In the genomic region with DNA sequence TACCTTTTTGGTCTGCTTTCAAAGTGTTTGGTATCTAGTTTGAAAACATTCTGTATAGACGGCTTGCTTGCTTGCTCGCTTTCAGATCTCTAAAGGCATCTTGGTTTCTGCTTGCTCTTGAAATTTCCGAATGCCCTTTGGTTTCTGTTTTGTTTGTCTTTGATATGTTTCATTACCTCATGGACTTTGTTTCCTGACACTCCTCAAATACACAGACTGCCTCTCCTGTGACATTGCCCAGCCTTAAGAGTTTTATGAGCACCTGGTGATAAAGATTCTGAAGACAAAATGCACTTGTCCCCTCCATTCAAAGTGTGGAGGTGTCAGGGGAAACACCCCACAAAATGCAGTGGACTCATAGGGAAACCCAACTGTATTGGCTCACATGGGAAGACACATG, we compare ENCODE assay signal across 30 mouse cellular contexts. TPM values are rescaled to one million over a fixed set of nuclear protein-coding genes. Genes with fewer than 3 reads are reported as not detected.
A peak's percentile ranks its signal among the peaks of the same experiment; 100 is the strongest.
DNase-seq lines count a peak whose midpoint lies in the region; ATAC-seq and TF ChIP-seq lines count a peak whose summit lies in the region.
"Had no signal": no experiment of that assay in that cellular context is flagged by ENCODE, and none has a peak within 500 bp of the region (broad histone marks: within the 10 kb centered on the region; RNA-seq: fewer than 3 reads in every experiment).

No protein-coding gene starts in this region.

- 29% methylated on average over 3 of the region's 3 CpGs for WGBS in kidney, adult 2 months
- 37% methylated on average over 3 of the region's 3 CpGs for WGBS in kidney, embryonic 16.5 days
- WGBS in intestine, embryonic 14.5 days: 58% methylated on average over 3 of the region's 3 CpGs
- 41% methylated on average over 3 of the region's 3 CpGs for WGBS in intestine, embryonic 16.5 days
- WGBS in stomach, embryonic 16.5 days: 44% methylated on average over 3 of the region's 3 CpGs

- H3K4me2 ChIP-seq in kidney, embryonic 16.5 days (replicated peaks; ENCODE audit: low read depth, low read length): no peak overlapping the region
- peak overlapping the region; percentile 26 for H3K4me2 ChIP-seq in intestine, embryonic 14.5 days (ENCODE audit: low read length)
- peak overlapping the region; percentile 27; the same call in 1 of the 2 replicates for H3K4me2 ChIP-seq in intestine, embryonic 16.5 days (ENCODE audit: low read depth, low read length)
- no peak overlapping the region for H3K4me2 ChIP-seq in stomach, embryonic 16.5 days (ENCODE audit: low read depth, low read length)
- H3K4me2 ChIP-seq: embryonic facial prominence, embryonic 13.5 days; hindbrain, embryonic 12.5 days; kidney, embryonic 15.5 days; liver, embryonic 11.5 days; midbrain, embryonic 12.5 days; neural tube, embryonic 13.5 days had no signal

- peak; percentile 77 for DNase-seq in kidney, adult 2 months
- no peak for DNase-seq in intestine, embryonic 14.5 days (ENCODE audit: low spot score)
- DNase-seq: adrenal gland, postnatal 25 days; cerebellum, adult 18-20 months; cerebellum, postnatal 10 days; gastrocnemius, adult 2 months; gastrocnemius, postnatal 36 days; layer of hippocampus, adult 9-11 months; lung, adult 18-20 months; lung, postnatal 4 days; right cerebral cortex, postnatal 4 days; thymus, adult 18-20 months; thymus, postnatal 36 days had no signal

- TF ChIP-seq CTCF in kidney, adult 2 months (conservative IDR thresholded peaks at IDR 0.05; ENCODE audit: insufficient read depth, insufficient read length, low read depth, low read length): no peak

- no peak for ATAC-seq in kidney, embryonic 16.5 days (ENCODE audit: low FRiP score, low TSS enrichment)
- ATAC-seq in intestine, embryonic 14.5 days (replicated peaks; ENCODE audit: low FRiP score, low TSS enrichment, low read depth): peak; percentile 83
- peak; percentile 82 for ATAC-seq in intestine, embryonic 16.5 days
- peak; percentile 56; the same call in 1 of the 2 replicates for ATAC-seq in stomach, embryonic 16.5 days (ENCODE audit: insufficient read depth, low FRiP score)
- no peak for ATAC-seq in granulocyte monocyte progenitor cell, adult 5-6 weeks (replicated peaks; ENCODE audit: poor library complexity, severe bottlenecking)
- ATAC-seq in inflammation-experienced regulatory T-cells, adult 6 months: no peak
- ATAC-seq: CD4-positive, CD25-positive, alpha-beta regulatory T cell, adult 4 months; forebrain, embryonic 16.5 days; hindbrain, postnatal 0 days; lung, postnatal 0 days had no signal

- no peaks in the 10 kb centered on the region for H3K27me3 ChIP-seq in kidney, adult 2 months (replicated peaks; ENCODE audit: control insufficient read depth, insufficient read depth, low read length)
- no peaks in the 10 kb centered on the region for H3K27me3 ChIP-seq in kidney, embryonic 16.5 days (ENCODE audit: insufficient read depth, low read length)
- H3K27me3 ChIP-seq in intestine, embryonic 14.5 days (replicated peaks; ENCODE audit: control insufficient read depth, insufficient read depth, low read length): no peaks in the 10 kb centered on the region
- no peaks in the 10 kb centered on the region; the same call in 1 of the 2 replicates for H3K27me3 ChIP-seq in intestine, embryonic 16.5 days (replicated peaks; ENCODE audit: control insufficient read depth, insufficient read depth, low read length)
- no peaks in the 10 kb centered on the region for H3K27me3 ChIP-seq in stomach, embryonic 16.5 days (ENCODE audit: control insufficient read depth, insufficient read depth, low read length)
- H3K27me3 ChIP-seq: embryonic facial prominence, embryonic 13.5 days; hindbrain, embryonic 12.5 days; kidney, embryonic 15.5 days; midbrain, embryonic 12.5 days; neural tube, embryonic 13.5 days had no signal

- H3K36me3 ChIP-seq in kidney, adult 2 months (ENCODE audit: control insufficient read depth, insufficient read depth, low read length): no peaks in the 10 kb centered on the region
- no peaks in the 10 kb centered on the region for H3K36me3 ChIP-seq in kidney, embryonic 16.5 days (ENCODE audit: insufficient read depth, low read length)
- H3K36me3 ChIP-seq in intestine, embryonic 14.5 days (ENCODE audit: control insufficient read depth, insufficient read depth, low read length): no peaks in the 10 kb centered on the region
- no peaks in the 10 kb centered on the region for H3K36me3 ChIP-seq in intestine, embryonic 16.5 days (ENCODE audit: control insufficient read depth, insufficient read depth, low read length)
- no peaks in the 10 kb centered on the region for H3K36me3 ChIP-seq in stomach, embryonic 16.5 days (ENCODE audit: control insufficient read depth, insufficient read depth, low read length)
- H3K36me3 ChIP-seq: embryonic facial prominence, embryonic 13.5 days; hindbrain, embryonic 12.5 days; kidney, embryonic 15.5 days; midbrain, embryonic 12.5 days; neural tube, embryonic 13.5 days had no signal

- no peaks in the 10 kb centered on the region for H3K9me3 ChIP-seq in kidney, embryonic 16.5 days (ENCODE audit: low read length)
- H3K9me3 ChIP-seq in intestine, embryonic 14.5 days (ENCODE audit: control insufficient read depth, low read length): no peaks in the 10 kb centered on the region
- no peaks in the 10 kb centered on the region for H3K9me3 ChIP-seq in intestine, embryonic 16.5 days (ENCODE audit: control insufficient read depth, low read length)
- no peaks in the 10 kb centered on the region for H3K9me3 ChIP-seq in stomach, embryonic 16.5 days (replicated peaks; ENCODE audit: control insufficient read depth, low read length)
- H3K9me3 ChIP-seq: embryonic facial prominence, embryonic 13.5 days; hindbrain, embryonic 12.5 days; kidney, embryonic 15.5 days; megakaryocyte, embryonic 14.5 days; midbrain, embryonic 12.5 days; neural tube, embryonic 13.5 days had no signal

- H3K27ac ChIP-seq in kidney, adult 2 months (ENCODE audit: insufficient read depth, low read depth, low read length): peak overlapping the region; percentile 92
- no peak overlapping the region for H3K27ac ChIP-seq in kidney, embryonic 16.5 days (ENCODE audit: low read length)
- H3K27ac ChIP-seq in intestine, embryonic 14.5 days (ENCODE audit: low read depth): no peak overlapping the region
- no peak overlapping the region for H3K27ac ChIP-seq in intestine, embryonic 16.5 days (ENCODE audit: low read length)
- H3K27ac ChIP-seq in stomach, embryonic 16.5 days (ENCODE audit: low read length): peak overlapping the region; percentile 60; the same call in 1 of the 2 replicates
- H3K27ac ChIP-seq: embryonic facial prominence, embryonic 13.5 days; gastrocnemius, adult 2 months; heart, adult 2 months; hindbrain, embryonic 12.5 days; hindbrain, postnatal 0 days; kidney, embryonic 15.5 days; midbrain, embryonic 12.5 days; neural tube, embryonic 13.5 days had no signal

- H3K4me3 ChIP-seq in kidney, adult 2 months (ENCODE audit: insufficient read depth, low read depth, low read length): no peak overlapping the region
- H3K4me3 ChIP-seq in kidney, embryonic 16.5 days (ENCODE audit: low read length): no peak overlapping the region
- no peak overlapping the region for H3K4me3 ChIP-seq in intestine, embryonic 14.5 days (ENCODE audit: low read depth, low read length)
- H3K4me3 ChIP-seq in intestine, embryonic 16.5 days (ENCODE audit: low read length): no peak overlapping the region
- no peak overlapping the region for H3K4me3 ChIP-seq in stomach, embryonic 16.5 days (replicated peaks; ENCODE audit: low read length)
- H3K4me3 ChIP-seq: embryonic facial prominence, embryonic 13.5 days; gastrocnemius, adult 2 months; heart, adult 2 months; hindbrain, embryonic 12.5 days; kidney, embryonic 15.5 days; megakaryocyte, embryonic 14.5 days; midbrain, embryonic 12.5 days; neural tube, embryonic 13.5 days had no signal

- no peak overlapping the region for H3K9ac ChIP-seq in kidney, embryonic 16.5 days (replicated peaks; ENCODE audit: low read length)
- H3K9ac ChIP-seq in intestine, embryonic 14.5 days (ENCODE audit: low read length): no peak overlapping the region
- H3K9ac ChIP-seq in intestine, embryonic 16.5 days (ENCODE audit: low read depth, low read length): no peak overlapping the region
- H3K9ac ChIP-seq in stomach, embryonic 16.5 days (ENCODE audit: low read length): no peak overlapping the region
- H3K9ac ChIP-seq: embryonic facial prominence, embryonic 13.5 days; hindbrain, embryonic 12.5 days; kidney, embryonic 15.5 days; midbrain, embryonic 12.5 days; neural tube, embryonic 13.5 days had no signal

- TF ChIP-seq POLR2A in kidney, adult 2 months (IDR thresholded peaks at IDR 0.05; ENCODE audit: low read depth, low read length): no peak

- peaks cover 11% of the 10 kb centered on the region; the same call in 1 of the 2 replicates for H3K4me1 ChIP-seq in kidney, adult 2 months (ENCODE audit: control insufficient read depth, insufficient read depth, low read length)
- 0 out of 2 replicates have a peak, but pooled peaks cover 9% of the 10 kb centered on the region for H3K4me1 ChIP-seq in kidney, embryonic 16.5 days (ENCODE audit: insufficient read depth, low read length)
- H3K4me1 ChIP-seq in intestine, embryonic 14.5 days (replicated peaks; ENCODE audit: control insufficient read depth, insufficient read depth, low read length): no peaks in the 10 kb centered on the region
- peaks cover 10% of the 10 kb centered on the region for H3K4me1 ChIP-seq in intestine, embryonic 16.5 days (ENCODE audit: control insufficient read depth, insufficient read depth, low read length)
- H3K4me1 ChIP-seq in stomach, embryonic 16.5 days (ENCODE audit: control insufficient read depth, insufficient read depth, low read length): no peaks in the 10 kb centered on the region
- H3K4me1 ChIP-seq: embryonic facial prominence, embryonic 13.5 days had no signal

RNA-seq across cellular contexts. Expression of gene Tent4a, which starts 29.5 kb away (rescaled TPM):
- polyA plus RNA-seq in kidney, adult 2 months (2012; rRNA removed): 15.8 and 16.7 TPM in 2 replicates
- polyA plus RNA-seq in kidney, embryonic 16.5 days (2015; fragmentation: Nextera tagmentation; extraction: Ambion mirVana): 5.0 and 5.1 TPM in 2 replicates
- 6.8 and 9.0 TPM in 2 replicates for polyA plus RNA-seq in intestine, embryonic 14.5 days (2014; fragmentation: Nextera tagmentation; extraction: Ambion mirVana)
- 2.7 and 3.7 TPM in 2 replicates for polyA plus RNA-seq in intestine, embryonic 16.5 days (2015; fragmentation: Nextera tagmentation; extraction: Ambion mirVana)
- 4.3 and 4.8 TPM in 2 replicates for polyA plus RNA-seq in stomach, embryonic 16.5 days (2015; fragmentation: Nextera tagmentation; extraction: Ambion mirVana)
- total RNA-seq in granulocyte monocyte progenitor cell, adult 5-6 weeks (2014; fragmentation: Nextera tagmentation): 9.0 and 10.6 TPM in 2 replicates
- 10.9 and 11.4 TPM in 2 replicates for total RNA-seq in granulocyte monocyte progenitor cell, adult 5-6 weeks (2017)
- polyA plus RNA-seq in inflammation-experienced regulatory T-cells, adult 6 months (2017; shearing (Covaris generic)): 1 to 10 TPM; 3.7 to 5.8 (median 4.9) TPM

RNA-seq across cellular contexts. Expression of gene Nsun2, which starts 30.4 kb away (rescaled TPM):
- polyA plus RNA-seq in kidney, adult 2 months (2012; rRNA removed): 47.9 and 51.6 TPM in 2 replicates
- 124 and 131 TPM in 2 replicates for polyA plus RNA-seq in kidney, embryonic 16.5 days (2015; fragmentation: Nextera tagmentation; extraction: Ambion mirVana)
- 141 and 153 TPM in 2 replicates for polyA plus RNA-seq in intestine, embryonic 14.5 days (2014; fragmentation: Nextera tagmentation; extraction: Ambion mirVana)
- 101 and 115 TPM in 2 replicates for polyA plus RNA-seq in intestine, embryonic 16.5 days (2015; fragmentation: Nextera tagmentation; extraction: Ambion mirVana)
- polyA plus RNA-seq in stomach, embryonic 16.5 days (2015; fragmentation: Nextera tagmentation; extraction: Ambion mirVana): 108 and 114 TPM in 2 replicates
- total RNA-seq in granulocyte monocyte progenitor cell, adult 5-6 weeks (2014; fragmentation: Nextera tagmentation): 117 and 132 TPM in 2 replicates
- total RNA-seq in granulocyte monocyte progenitor cell, adult 5-6 weeks (2017): 217 and 233 TPM in 2 replicates
- polyA plus RNA-seq in inflammation-experienced regulatory T-cells, adult 6 months (2017; shearing (Covaris generic)): 10 to 100 TPM; 17.2 to 38.5 (median 30.6) TPM

RNA-seq across cellular contexts. Expression of gene Srd5a1, which starts 47.3 kb away (rescaled TPM):
- polyA plus RNA-seq in kidney, adult 2 months (2012; rRNA removed): 13.9 and 15.7 TPM in 2 replicates
- 25.0 and 27.7 TPM in 2 replicates for polyA plus RNA-seq in kidney, embryonic 16.5 days (2015; fragmentation: Nextera tagmentation; extraction: Ambion mirVana)
- 19.8 and 25.2 TPM in 2 replicates for polyA plus RNA-seq in intestine, embryonic 14.5 days (2014; fragmentation: Nextera tagmentation; extraction: Ambion mirVana)
- polyA plus RNA-seq in intestine, embryonic 16.5 days (2015; fragmentation: Nextera tagmentation; extraction: Ambion mirVana): 17.5 and 18.1 TPM in 2 replicates
- 28.0 and 34.9 TPM in 2 replicates for polyA plus RNA-seq in stomach, embryonic 16.5 days (2015; fragmentation: Nextera tagmentation; extraction: Ambion mirVana)
- 3.7 and 4.6 TPM in 2 replicates for total RNA-seq in granulocyte monocyte progenitor cell, adult 5-6 weeks (2014; fragmentation: Nextera tagmentation)
- total RNA-seq in granulocyte monocyte progenitor cell, adult 5-6 weeks (2017): 2.7 and 4.6 TPM in 2 replicates
- polyA plus RNA-seq in inflammation-experienced regulatory T-cells, adult 6 months (2017; shearing (Covaris generic)): 1 to 10 TPM in 2 of 3 experiments, under 1 TPM in 1; 0.85 to 1.6 (median 1.2) TPM

Comparison
In these comparisons a context has a peak if more than half of its experiments do, and no peak if none do; other contexts are left out.
1. H3K27ac ChIP-seq: peak in kidney, adult 2 months (single experiment) and stomach, embryonic 16.5 days (single experiment); none in kidney, embryonic 16.5 days (single experiment), intestine, embryonic 14.5 days (single experiment) and intestine, embryonic 16.5 days (single experiment).
2. ATAC-seq: peak in intestine, embryonic 14.5 days (single experiment), intestine, embryonic 16.5 days (single experiment) and stomach, embryonic 16.5 days (single experiment); none in kidney, embryonic 16.5 days (single experiment), granulocyte monocyte progenitor cell, adult 5-6 weeks (single experiment) and inflammation-experienced regulatory T-cells, adult 6 months (single experiment).
3. H3K4me2 ChIP-seq: peak in intestine, embryonic 14.5 days (single experiment) and intestine, embryonic 16.5 days (single experiment); none in kidney, embryonic 16.5 days (single experiment) and stomach, embryonic 16.5 days (single experiment).